Mouse (Mus musculus): ENCODE measurements around the gene Gpalpp1.
A peak's percentile ranks its signal among the peaks of the same experiment; 100 is the strongest.

Gpalpp1 gene

DNA sequence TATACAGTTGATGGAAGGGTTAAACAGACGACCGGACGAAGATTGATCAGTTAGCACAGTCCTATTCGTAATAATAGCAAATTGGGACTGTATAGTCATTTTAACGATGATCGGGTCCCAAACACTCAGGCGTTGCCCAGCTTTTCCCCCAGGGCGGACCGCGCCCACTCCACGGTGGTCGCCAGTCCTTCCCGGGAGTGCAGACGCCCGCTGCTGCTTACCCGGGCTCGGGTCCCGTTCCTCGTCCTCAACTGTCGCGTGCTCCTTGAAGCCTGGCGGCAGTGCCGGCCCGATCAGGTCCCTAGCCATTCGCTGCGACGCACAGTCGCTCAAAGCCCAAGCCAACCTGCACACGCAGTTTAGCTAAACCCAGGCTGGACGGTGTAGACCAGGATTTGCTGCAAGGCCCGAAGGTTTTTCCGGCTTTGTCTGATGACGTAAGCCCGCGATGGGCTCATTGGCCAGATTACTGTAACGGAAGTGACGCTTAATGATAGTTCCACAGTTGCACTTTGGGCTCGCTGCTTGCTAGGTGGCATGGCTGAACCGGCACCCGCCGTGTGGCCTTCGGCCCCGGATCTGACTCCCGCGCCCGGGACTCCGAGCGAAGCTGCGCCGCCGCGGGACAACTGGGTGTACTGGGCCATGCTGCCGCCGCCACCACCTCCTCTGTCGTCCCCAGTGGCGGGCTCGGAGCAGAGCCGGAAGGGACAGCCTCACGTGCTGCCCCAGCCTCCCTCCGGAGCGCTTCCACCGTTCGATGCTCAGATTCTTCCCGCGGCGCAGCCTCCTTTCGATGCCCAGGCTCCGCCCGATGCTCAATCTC lies at the start of gene Gpalpp1, which contains the start of gene Nufip1:
TSS of gene Gpalpp1 (minus strand) at position 365 of the 826 bp plus-strand sequence.
TSS of gene Nufip1 (plus strand) at position 496 of the 826 bp plus-strand sequence.
- DNase-seq (ENCODE audit: low spot score in 2 of 2), result peak; percentile 93 to 96

DNA sequence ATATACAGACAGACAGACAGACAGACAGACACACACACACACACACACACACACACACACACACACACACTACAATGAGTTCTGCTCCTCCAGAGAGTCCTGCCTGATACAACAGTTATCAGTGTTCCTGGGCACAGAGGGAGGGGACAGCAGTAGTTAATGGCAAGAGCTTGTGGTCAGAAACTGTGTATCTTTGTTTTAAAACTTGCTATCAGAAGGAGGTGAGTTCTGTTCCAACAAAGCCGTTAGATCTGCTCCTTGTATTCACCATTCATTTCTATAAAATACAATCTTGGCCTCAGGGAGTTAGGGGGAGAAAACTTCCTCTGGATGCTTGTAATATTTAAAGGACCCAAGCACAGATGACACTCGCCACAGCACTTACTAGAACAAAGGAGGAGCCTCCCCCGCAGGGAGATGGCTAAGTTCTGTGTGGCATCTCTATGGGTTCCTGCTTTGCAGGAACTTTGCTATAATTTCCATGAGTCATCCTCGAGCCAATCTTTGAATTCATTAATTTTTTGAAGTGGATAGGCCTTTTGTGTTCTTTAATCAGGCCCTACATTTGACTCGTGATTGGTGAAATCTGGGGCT lies 47.7 kb upstream of the Gpalpp1 start:
- no peak for DNase-seq (ENCODE audit: low spot score in 2 of 2)

DNA sequence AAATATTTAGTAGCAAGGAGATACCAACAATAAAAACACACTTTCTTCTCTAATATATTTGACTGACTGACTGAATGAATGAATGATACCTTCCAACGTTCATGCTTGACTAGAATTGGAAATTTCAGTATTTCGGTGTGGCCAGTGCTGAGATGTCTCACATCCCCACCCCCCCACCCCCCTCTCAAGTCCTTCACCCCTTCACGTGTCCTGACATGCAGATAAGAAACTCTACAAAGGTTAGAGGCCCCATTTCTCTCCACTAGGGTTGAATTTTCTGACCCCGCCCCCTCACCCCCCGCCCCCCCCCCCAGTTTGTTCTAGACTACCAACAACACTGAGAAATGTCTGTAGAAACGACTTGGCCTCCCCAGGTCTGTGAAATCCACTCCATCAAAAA lies 43.3 kb upstream of the Gpalpp1 start:
- DNase-seq (ENCODE audit: low spot score in 2 of 2), result no peak

DNA sequence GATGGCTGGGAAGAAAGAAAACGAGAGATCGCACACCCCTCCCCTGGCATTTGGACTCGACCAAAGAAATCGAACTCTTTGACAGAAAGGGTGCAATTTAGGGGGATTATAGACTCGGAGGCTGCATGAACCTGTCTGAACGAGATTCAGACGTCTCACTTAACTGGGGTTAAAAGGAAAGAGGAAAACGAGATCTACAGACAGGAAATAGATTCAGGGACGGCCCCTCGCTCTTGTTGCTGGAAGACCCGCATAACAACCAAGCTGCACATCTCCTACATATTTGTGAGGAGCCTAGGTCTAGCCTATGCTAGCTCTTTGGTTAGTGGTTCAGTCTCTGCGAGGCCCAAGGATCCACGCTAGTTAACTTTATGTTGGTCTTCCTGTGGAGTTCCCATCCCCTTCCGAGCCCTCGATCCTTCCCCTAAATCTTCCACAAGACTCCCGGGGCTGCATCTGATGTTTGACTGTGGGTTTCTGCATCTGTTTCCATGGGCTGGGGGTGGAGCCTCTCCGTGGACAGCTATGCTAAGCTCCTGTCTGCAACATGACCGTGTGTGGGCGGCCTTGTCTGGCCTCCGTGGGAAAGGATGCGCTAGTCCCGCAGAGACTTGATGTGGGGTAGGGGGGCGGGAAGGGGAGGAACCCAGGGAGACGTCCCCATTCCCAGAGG lies 42.6 kb upstream of the Gpalpp1 start:
- no peak for DNase-seq (ENCODE audit: low spot score in 2 of 2)

DNA sequence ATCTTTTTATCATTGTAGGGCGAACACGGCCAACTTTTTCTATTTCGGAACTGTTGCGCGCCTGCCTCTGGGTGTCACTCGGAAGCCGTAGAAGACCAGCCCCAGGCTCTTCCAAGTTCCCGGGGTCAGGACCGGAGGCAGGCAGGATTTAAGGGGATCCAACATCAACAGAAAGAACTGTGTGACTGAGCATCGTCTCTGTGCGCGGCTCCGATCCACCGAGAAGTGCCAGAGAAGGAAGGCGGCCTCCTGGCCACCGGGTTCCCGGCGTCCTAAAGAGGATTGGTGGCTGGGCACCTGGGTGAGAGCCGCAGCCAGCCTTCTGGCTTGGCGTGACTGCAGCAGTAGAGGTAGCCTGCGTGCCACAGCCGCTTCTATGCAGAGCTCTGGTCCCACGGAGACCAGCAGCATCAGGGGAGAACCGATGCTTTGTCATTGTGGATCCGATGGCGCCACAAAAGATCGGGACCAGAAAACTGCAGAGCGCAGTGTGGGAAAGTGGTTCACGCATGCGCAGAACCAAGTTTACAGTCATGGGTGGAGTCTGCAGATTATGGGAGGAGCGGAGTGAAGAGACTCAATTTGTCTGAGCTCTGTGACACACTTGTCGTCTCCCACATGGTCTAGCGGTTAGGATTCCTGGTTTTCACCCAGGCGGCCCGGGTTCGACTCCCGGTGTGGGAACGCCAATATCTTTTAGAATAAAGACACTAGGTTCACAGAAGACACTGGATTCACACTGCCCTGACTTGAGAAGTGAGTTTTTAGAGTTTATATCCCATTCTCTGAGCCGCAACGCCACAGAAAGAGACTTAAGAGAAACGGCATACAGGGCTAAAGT lies 41.8 kb upstream of the Gpalpp1 start:
- peak; percentile 93 to 95 for DNase-seq (ENCODE audit: low spot score in 2 of 2)

DNA sequence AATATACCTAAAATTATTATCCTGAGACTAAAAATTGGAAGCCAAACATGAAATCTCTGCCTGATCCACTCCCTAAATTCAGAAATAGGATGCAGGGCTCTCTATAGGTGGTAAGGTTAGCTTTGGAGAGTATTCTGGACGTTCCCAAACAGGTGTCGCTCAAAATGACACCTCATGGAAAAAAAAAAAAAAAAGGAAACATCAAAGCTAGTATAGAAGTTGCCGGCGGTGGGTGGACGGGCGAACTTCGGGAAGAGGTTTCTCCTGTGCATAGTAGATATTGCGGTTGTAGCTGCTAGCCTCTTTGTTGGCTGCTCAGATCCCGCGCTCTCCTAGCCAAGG lies 41.2 kb upstream of the Gpalpp1 start:
- no peak for DNase-seq (ENCODE audit: low spot score in 2 of 2)

DNA sequence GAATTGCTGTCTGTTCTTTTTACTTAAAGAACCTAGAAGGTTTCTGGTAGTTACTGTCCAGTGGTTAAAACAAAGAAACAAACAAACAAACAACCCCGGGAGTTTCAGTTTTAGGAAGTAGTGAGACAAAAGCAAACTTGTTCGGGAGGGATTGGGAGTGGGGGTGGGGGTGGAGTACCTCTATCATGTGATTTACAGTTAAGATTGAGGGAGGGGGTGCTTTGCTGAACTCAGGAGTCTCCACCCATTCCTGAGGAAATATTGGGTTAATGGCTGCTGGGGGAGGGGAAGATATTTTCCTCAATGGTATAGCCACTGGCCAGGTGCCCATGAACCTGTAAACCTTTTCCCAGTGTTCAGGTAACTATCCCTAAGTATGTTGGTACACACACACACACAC lies 40.5 kb upstream of the Gpalpp1 start:
- no peak for DNase-seq (ENCODE audit: low spot score in 2 of 2)

DNA sequence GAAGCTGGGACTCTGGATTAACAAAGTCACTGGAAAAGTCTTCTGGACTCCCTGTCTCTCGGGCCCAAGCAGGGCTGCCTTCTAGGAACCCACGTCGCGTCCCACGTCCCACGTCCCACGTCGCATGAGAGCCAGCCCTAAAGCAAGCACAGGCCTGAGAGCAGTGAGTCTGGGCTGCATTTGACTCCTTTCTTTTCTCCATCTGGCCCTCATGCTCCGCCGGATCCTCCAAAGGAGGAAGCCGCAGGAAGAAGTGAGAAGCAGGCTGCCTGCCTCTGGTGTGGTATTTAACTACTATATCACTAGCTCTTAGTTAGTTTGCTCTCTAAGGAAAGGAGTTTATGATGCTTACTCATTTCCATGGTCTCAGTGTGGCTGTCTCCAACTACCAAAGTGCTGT lies 39.9 kb upstream of the Gpalpp1 start:
- no peak for DNase-seq (ENCODE audit: low spot score in 2 of 2)

DNA sequence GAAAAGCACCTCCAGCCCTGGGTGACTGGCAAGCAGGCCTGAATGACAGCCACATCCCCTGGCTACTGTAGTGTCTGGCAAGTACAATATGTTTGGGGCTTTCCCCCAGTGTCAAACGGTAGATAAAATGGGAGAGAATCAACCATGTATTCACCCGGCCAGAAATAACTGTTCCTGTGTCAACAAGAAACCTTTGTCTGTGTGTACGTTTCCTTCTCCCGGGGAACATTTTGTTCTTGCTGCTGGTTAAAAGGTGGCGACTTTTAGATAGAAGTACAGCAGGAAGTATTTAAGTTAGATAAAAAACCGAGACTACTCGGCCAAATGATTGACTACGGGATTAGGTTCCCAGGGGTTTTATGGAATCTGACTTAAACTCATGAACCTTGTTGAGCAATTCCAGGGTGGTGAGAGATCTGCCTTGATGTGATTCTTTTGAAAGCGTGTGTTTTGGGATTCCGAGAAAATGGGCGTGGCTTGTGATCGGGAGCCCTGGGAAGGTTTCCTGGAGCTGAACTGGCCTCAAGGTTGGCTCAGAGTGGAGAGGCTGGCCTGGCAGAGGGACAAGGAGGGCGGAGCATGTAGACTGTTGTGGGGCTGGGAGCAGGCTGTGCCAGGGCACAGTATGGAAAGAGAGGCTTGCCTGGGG lies 39.1 kb upstream of the Gpalpp1 start:
- peak in 1 of 2 experiments; percentile 10 for DNase-seq (ENCODE audit: low spot score in 2 of 2)

DNA sequence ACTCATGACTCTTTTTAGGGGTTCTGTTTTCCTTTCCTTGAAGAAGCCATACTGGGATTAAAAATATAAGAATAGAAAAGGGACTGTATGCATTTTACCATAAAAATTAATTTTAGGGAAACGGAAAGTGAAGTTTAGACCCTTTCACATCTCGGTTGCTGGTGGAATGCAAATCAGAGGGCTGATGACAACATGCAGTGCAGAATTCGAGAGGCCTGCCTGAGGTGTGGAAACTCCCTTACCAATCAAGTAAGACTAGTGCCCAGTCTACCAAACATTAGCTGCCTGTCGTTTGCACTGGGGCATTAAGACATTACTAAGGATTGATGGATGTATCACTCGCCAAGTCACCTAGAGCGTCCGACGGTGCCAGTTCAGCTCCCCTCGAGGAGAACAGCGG lies 37.7 kb upstream of the Gpalpp1 start:
- DNase-seq (ENCODE audit: low spot score in 2 of 2), result no peak

DNA sequence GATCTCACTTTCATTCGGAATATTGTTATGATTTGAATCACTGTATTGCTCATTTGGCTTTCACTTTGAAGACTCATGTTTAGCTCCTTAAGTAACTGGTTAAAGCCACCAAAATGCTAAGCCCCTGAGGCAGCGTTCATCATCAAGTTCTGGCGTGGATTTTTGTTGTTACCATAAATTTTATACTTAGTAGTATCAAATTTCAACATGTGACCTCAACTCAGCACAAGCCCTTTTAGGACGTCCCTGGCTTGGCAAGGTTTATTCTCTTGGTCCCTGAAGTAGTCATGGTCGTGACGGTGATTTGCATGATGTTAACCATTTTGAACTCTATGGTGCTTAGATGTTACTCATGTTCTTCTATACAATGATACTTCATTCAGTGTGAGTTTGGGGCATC lies 36.5 kb upstream of the Gpalpp1 start:
- no peak for DNase-seq (ENCODE audit: low spot score in 2 of 2)

DNA sequence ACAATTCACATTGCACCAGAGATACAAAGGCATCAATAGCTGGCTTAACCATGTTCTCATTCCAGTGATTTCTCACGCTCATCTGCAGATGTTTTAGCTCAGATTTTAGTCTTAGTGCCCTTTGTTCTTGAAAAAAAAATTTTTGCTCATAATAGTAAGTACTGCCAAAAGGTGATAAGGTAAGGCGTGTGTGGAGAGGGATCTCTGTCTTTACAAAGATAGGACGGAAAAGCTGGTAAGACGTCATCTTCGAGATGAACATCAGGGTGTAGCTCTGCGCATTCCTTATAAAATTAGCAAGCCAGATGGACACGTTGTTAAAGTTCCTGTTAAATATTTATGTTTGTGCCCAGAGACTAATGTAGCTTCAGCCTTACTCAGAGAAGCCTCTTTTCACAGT lies 35.3 kb upstream of the Gpalpp1 start:
- DNase-seq (ENCODE audit: low spot score in 2 of 2), result no peak

DNA sequence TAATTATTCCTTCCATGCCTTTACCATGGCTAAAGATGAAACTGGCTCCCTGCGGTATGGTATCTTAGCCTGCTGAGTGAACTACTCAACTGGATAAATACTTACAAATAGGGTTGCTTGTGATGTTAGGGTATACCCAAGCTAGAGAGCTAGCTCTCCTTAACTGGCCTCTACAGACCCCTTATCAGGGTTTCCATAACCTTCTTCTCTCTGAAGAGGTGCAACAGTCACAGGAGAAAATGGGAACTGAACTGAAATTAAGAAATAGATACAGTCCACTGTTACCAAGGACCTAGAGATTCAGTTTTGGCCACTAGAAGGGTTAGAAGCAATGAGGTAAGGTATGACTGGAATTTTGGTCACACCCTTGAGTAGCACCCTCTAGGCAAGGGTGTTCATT lies 34.7 kb upstream of the Gpalpp1 start:
- DNase-seq (ENCODE audit: low spot score in 2 of 2), result no peak

DNA sequence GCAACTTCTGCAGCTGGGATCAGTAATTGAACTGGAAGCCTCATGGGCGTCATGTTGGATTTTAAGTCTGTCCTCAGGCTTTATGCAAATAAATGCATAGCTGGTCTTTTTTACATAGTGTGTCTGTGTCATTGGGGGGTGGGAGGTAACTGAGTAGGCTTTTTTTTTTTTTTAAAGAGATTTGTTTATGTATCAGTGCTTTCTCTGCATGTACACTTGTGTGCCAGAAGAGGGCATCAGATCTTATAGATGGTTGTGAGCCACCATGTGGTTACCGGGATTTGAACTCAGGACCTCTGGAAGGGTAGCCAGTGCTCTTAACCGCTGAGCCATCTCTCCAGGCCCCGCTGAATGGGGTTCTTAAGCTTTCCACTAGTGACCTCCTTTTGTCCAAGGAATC lies 24.4 kb upstream of the Gpalpp1 start:
- DNase-seq (ENCODE audit: low spot score in 2 of 2), result no peak

DNA sequence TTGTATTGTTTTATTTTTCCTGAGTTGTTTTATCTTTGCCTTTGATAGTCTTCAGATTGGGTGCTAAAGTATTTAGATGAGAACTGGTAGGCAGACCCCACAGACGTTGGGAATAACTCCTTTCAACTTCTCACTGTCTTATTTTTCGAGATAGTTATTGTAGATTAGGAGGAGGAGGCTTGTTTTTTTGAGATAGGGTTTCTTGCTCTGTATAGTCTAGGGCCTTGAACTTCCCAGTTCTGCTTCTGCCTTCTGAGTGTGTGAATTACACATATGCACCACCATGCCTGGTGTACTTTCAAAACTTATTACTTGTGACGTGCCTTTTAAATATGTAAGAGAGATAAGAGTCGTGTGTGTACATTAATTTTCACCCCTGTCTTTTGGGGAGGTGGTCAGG lies 17.6 kb upstream of the Gpalpp1 start:
- no peak for DNase-seq (ENCODE audit: low spot score in 2 of 2)

DNA sequence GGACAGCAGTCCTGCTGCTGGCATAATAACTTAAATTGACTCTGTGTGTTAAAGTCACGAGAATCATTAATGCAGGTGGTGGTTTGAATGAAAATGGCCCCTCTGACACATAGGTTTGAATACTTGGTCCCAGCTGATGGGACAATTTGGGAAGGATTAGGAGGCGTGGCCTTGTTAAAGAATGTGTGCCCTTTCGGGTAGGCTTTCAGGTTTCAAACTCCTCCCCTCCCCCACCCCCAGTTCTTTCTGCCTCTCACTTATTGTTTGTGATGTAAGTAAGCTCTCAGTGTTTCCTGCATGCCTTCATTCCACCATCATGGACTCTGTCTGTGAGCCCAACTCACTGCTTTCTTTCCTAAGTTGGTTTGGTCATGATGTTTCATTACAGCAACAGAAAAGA lies 16.8 kb upstream of the Gpalpp1 start:
- no peak for DNase-seq (ENCODE audit: low spot score in 2 of 2)

DNA sequence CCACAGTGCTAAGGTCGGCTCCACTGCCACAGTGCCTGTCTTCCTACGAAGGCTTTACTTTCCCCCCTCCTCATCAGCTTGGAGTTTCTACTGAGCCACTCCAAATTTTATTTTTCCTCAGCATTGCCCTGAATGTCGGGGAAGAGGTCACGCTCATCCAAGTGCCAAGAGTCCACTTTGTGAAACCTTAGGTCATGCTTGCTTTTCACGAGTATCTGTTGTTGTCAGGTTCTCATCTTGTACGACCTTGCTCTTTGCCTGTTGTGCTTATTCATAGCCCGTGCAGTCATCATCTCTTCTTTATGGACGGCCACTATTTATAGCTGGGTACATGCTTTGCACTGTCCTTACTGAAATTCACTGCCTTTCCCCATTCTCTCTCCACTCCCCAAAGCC lies 12.1 kb upstream of the Gpalpp1 start:
- no peak for DNase-seq (ENCODE audit: low spot score in 2 of 2)

DNA sequence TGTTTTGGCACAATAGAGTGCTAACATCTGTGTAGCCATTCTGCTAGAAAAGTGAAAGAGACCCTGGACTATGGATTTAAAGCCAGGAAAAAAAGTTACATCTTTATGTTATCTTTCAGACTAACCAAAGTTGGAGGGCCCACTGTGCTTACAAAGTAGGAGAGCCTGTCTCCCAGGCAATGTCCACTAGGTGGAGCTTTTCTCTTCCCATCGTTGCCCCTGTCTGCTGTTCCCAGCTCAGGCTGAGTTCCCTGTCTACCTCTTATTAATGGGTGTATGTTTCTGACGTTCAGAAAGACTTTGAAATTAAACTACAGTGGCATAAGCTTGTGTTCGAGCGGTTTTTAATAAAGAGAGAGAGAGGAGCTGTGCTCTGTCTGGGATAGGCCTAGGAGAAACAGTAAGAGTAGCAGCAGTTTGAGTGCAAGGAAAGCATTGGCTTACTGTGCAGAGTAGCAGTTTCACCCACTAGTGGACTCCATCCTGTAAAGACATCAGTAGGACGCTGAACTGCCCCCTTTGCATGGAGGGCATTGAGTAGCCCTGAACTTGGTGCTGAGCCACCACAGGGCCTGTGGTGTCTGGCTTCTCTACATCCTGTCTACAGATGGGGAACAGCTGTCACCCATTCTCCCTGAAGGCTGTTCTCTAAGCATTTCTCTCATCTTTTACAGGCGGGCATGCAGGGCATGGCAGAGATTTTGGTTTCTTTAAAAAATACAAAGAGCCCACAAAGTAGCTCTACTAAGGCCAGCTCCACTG lies 11.5 kb upstream of the Gpalpp1 start:
- peak in 1 of 2 experiments; percentile 19 for DNase-seq (ENCODE audit: low spot score in 2 of 2)

DNA sequence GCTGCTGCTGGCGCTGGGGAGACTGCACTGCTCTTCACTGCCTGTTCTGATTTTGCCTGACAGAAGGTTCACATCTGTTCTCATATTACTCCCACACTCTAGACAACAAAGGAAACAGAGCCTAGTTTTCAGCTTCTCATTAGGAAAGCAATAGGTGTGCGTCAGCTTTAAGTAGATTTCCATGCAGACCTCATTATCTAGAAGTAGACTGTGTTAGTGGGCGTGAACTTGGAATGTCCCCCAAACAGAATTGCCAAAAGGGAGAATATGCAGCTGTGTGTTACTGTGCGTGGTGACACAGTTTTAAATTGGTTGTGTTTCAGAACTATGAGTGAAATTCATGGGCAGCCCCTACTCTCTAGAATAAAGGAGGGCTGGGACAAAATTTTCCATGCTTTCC lies 9.9 kb upstream of the Gpalpp1 start:
- DNase-seq (ENCODE audit: low spot score in 2 of 2), result peak; percentile 26 to 61

DNA sequence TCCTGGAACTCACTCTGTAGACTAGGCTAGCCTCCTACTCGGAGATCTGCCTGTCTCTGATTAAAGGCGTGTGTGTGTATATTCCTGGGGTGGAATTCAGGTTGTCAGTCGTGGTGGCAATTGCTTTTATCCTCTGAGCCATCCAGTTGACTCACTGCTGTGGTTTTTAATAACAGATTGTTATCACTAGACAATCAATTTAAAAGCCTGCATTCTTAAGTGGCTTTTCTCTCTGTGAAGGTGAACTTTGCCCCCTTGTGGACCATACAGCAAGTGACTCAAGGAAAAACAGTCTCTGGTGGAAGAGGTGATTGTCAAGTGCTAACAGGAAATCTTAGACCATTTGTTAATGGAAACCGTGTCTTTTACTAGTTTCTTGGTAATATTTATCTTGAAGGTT lies 8.4 kb upstream of the Gpalpp1 start:
- DNase-seq (ENCODE audit: low spot score in 2 of 2), result no peak

DNA sequence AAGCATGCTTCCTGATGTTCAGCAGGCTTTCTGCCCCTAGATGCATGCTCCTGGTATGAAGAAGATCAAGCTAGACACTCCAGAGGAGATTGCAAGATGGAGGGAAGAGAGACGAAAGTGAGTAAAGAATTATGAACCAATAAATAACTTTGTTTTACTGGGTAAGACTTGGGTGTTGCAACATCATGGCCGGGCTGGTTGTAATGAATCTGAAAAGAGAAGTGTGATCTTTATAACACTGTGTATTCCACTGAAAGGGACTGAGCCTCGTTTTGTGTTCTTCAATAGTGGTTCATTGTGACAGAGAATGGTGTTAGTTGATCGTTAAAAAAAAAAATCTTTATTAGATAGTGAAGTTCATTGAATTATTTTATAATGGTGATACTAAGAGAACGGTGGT lies 5.2 kb upstream of the Gpalpp1 start:
- DNase-seq (ENCODE audit: low spot score in 2 of 2), result no peak

Measured in right cerebral cortex, postnatal 36 days (tissue).